Mouse (Mus musculus) CD8-positive naive resting alpha-beta T cell, adult 2 months (primary cell): ENCODE data around the gene Lmf1.

Experiments used
- DNase-seq, 2 experiments: peaks; one replicate each; pipeline ENCODE4 v3.0.0; 2022; ENCODE audit warnings: low read depth in 2 of 2, low spot score in 2 of 2

The Lmf1 gene

GRCm38 (mm10) chr17:25640956-25641355 is 62.1 kb downstream of the Lmf1 start:
- DNase-seq: no peak

GRCm38 (mm10) chr17:25642032-25642431 is 63.1 kb downstream of the Lmf1 start:
- no peak for DNase-seq

GRCm38 (mm10) chr17:25643517-25644294 is 64.8 kb downstream of the Lmf1 start:
- DNase-seq: no peak

- DNase-seq: no peak
Observed at GRCm38 (mm10) chr17:25644761-25645160, 65.9 kb downstream of the Lmf1 start.

GRCm38 (mm10) chr17:25645661-25646060 is 66.8 kb downstream of the Lmf1 start:
- no peak for DNase-seq

- DNase-seq: no peak
Observed at GRCm38 (mm10) chr17:25647901-25648300, 69.0 kb downstream of the Lmf1 start.

- no peak for DNase-seq
Observed at GRCm38 (mm10) chr17:25648678-25649216, 69.9 kb downstream of the Lmf1 start.

- DNase-seq: no peak
Observed at GRCm38 (mm10) chr17:25650726-25651125, 71.8 kb downstream of the Lmf1 start.

GRCm38 (mm10) chr17:25652272-25652671 is 73.4 kb downstream of the Lmf1 start:
- DNase-seq: no peak

- no peak for DNase-seq
Observed at GRCm38 (mm10) chr17:25656142-25656825, 77.4 kb downstream of the Lmf1 start.

- DNase-seq: no peak
Observed at GRCm38 (mm10) chr17:25656826-25657189, 77.9 kb downstream of the Lmf1 start.

GRCm38 (mm10) chr17:25663213-25663835 is 84.4 kb downstream of the Lmf1 start:
- DNase-seq: no peak

- no peak for DNase-seq
Observed at GRCm38 (mm10) chr17:25665485-25665884, 86.6 kb downstream of the Lmf1 start.

- no peak for DNase-seq
Observed at GRCm38 (mm10) chr17:25665891-25666290, 87.0 kb downstream of the Lmf1 start.

- DNase-seq: no peak
Observed at GRCm38 (mm10) chr17:25668481-25669055, 89.7 kb downstream of the Lmf1 start.

GRCm38 (mm10) chr17:25672982-25673381 is 94.1 kb downstream of the Lmf1 start:
- no peak for DNase-seq

GRCm38 (mm10) chr17:25677969-25678368 is 99.1 kb downstream of the Lmf1 start:
- DNase-seq: no peak

GRCm38 (mm10) chr17:25679818-25680217 is 100.9 kb downstream of the Lmf1 start:
- DNase-seq: no peak

- no peak for DNase-seq
Observed at GRCm38 (mm10) chr17:25681636-25682035, 102.8 kb downstream of the Lmf1 start.

GRCm38 (mm10) chr17:25686323-25686722 is 107.4 kb downstream of the Lmf1 start:
- no peak for DNase-seq

GRCm38 (mm10) chr17:25688922-25689321 is 110.0 kb downstream of the Lmf1 start:
- DNase-seq: no peak

- no peak for DNase-seq
Observed at GRCm38 (mm10) chr17:25696263-25696662, 117.4 kb downstream of the Lmf1 start.
